Mouse (Mus musculus) kidney, postnatal 36 days (tissue): ENCODE measurements around the gene Syt6.
"Not testable (repeated sequence)": the region's sequence is repeated elsewhere in the genome, so short reads cannot be mapped to it uniquely, and the experiment has no call there.

ENCODE experiments used
- DNase-seq, 2 experiments: peaks; one replicate each; pipeline ENCODE4 v3.0.0; 2021 to 2022; ENCODE audit warnings: mixed read lengths in 2 of 2

Gene Syt6

DNA sequence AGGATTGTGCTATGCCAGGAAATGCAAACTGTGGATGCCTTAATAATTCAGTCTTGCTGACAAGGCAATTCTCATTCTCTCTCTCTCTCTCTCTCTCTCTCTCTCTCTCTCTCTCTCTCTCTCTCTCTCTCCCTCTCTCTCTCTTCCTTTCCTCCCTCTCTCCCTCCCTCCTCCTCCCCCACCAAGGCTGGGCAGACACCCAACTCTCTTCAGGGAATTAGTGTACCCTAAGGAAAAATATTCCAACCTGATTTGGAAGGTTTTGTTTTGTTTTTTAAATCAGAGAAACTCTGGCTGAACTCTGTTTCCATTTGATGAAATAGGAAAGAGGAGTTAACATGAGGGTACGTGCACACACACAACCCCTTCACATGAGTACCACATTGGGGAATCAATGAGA, 26.5 kb downstream of the Syt6 start:
- no peak for DNase-seq

DNA sequence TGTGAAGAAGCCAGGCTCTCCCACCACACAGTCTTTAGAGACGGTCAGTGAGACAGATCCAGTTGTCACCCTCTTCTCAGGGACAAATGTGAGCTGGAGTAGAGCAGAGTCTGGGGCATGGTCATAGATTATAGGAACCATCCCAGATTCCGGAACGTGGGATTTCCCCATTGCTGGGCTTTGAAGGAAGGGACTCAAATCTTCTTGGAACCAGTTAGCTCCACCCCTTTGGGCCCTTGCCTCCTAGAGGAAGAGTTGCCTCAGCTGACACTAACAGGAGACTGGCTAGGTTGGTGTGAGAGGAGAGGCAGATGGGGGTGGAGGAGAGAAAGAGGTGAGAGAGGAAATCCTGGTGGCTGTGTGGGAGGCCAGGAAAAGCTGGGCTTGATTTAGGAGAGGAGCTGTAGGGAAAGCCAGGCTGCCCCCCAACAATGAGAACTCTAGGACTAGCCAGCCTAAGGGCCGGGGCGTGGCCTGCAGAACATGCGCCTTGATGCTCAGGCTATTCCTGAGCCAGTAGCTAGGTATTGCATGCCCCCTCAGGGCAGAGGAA, 31.1 kb downstream of the Syt6 start:
- DNase-seq: no peak

DNA sequence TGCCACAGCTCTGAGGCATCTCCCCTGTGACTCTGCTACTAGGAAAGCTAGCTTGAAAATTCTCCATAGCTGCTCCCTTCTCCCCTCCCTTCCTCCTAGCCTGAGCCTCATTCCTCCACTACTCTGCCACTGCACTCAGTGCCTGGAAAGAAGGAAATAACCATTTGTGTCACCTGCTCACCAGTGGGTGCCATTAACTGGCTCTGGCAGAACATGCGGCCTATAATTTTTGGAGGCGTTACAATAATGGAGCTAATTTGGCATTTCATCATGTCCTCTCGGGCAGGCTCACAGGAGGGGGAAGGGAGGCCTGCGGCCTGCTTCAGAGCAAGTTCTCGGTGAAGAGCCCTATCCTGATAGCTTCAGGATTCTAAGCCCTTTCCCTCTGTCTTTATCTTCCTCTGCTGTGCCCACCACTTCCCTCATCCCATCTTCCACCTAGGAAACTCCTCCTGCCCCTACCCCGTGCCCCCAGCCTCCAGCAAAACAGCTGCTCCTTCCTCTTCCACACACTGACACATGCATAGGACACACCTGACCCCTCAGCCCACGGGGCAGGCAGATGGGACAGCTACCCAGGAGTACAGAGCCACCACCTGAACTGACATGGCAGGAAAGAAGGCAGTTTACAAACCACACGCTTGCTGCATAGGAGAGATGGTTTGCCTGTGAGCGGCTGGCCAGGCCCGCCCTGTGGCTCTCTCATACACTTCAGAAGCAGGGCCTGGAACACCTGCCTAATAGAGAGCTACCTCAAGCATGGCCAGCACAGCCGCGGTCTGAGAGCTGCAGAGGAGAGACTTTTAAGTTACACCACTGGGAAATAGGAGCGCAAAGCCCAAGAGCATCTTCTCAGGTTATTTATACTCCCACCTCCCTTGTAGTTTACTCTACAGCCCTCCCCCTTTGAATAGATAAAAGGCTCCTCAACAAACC, 31.9 kb downstream of the Syt6 start:
- no peak for DNase-seq

DNA sequence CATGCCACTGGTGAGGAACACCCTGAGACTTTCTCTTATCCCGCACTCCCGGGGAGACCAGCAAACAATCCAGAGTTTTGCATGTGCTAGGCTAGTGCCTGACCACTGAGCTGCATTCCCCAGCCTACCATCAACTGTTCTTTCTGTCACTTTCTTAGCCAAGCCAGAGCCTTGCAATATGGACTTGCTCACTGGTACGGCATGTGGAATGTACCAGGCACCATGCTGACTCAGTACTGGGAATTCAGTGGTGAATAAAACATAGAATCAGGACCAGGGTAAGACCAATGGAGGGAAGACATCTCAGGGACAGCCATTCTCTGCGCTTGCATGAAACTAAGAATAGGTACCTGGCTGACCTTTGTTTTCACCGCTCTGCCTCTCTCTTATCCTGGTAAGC, 35.2 kb downstream of the Syt6 start:
- no peak for DNase-seq

DNA sequence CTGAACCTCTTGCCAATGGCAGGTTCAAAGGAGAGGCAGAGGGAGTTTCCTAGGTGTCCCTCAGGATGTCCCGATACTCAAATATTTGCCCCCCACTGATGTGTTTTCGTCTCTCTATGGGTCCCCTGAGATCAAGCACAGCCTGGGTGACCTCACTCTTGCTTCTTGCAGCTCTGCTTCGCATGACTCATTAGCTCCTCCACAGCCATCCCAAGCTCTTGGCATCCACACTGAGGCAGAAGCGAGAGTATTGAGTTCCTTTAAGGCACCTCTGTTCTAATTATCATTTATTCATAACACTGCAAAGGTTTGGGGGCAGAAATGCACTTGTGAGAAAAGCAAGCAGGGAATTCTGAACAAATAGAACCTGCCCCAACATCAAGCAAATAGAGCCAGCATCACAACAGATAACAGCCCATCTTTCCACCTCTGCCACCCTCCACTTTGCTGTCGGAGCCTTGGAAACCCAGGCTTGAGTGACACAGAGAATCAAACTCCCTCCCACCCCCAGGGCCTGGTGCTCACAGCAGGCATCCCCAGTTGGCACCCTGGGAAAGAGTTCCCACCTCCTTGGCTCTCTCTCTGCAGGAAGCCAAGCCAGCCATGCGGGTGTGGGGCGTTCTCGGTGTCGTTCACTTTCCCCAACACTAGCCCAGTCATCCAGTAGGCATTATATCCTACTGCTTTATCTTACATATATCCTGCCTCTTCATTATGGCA, 37.8 kb downstream of the Syt6 start:
- DNase-seq: no peak

DNA sequence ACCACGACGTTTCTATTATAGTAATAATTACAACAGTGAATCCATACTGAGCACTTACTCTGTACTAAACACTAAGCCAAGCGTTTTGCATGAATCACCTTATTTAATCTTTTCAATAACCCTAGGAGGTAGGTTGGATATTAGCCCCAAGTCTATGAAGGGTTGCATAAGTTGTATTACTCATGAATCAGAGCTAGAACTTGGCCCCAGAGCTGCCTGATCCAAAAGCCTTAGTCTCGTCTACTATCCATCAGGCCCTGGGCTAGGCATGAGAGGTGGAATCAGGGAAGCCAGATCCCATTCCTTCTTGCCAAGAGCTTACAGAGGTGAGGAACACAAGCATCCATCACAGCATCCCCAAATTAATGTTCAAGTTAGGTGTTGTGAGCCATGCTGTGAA, 40.6 kb downstream of the Syt6 start:
- DNase-seq: no peak

DNA sequence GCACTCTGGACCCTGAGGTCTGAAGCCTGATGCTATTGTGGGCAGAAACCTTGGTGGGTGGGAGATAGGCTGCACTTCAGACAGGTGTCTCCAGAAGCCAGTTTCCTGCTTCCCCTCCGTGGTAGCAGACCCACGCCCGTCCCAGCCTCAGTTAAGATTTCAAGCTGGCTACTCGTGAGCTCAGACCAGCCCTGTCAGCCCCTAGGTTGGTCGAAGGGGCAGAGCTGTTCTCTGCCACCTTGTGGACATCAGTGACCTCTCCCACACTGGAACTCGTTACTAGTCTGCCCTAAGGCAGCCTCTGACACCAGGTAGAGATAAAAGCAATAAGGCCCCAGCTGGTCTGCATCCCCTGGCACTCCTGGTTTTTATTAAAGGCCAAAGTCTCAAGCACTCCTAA, 42.0 kb downstream of the Syt6 start:
- no peak for DNase-seq

DNA sequence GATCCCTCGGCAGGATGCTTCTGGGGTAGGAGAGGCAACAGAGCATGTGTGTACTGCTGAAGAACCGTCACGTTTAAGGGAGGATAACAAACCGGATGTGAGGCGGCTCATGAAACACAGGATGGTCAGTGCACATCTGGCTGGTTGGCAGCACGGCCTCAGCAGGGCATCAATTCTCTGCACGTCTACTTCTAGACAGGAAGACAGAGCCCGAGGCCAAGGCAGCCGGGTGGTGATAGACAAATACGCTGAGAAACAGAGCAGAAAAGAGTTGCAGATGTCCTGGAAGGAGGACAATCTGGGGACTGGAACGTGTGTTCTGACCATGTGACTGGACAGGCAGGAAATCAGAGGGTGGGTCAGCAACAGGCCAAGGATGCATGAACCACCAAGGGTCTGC, 45.1 kb downstream of the Syt6 start:
- DNase-seq: no peak

DNA sequence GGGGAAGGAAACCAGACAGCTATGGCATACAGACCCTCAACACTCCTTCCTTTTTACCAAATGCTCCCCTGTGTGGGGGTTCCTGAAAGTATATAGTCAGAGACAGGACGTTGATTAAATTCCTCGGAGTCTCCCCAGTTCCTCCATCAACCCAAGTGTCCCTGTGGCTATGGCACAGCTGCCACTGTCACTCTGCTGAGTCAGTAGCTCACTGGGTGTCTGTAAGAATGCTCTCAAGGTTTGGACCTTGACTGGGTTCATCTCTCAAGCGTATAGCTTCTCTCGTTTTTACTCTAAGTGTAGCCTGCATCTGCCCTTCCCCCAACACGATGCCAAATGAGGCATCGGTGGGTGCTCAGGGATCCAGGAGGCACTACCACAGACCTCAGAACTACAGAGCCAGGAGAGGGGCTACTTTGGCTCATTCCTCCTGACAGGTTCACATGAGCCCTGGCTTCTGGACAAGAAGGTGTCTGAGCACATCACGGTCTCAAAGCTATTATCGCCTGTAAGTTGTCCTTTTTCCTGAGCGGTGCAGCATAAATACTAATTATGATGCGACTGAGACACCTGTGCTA, 49.0 kb downstream of the Syt6 start:
- no peak for DNase-seq

DNA sequence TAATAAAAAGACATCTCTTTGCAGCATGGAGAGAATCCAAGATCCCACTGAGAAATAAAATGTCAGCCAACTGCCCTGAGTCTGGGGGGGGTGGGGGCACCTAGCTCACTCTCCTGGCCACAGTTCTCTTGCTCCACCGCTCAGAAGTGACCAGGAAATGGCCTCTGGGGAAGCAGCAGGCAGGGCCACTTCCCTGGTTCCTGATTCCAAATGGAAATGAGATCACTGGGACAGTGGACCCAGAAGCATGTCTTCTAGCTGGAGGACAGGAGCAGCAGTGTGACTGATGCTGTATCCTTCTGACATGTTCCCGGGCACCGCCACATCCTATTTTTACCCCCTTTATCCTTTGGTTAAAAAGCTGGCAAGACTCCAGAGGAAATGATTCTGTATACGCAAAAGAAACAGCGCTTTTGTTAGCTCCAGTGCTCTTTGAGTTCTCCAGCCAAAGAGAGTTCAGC, 49.6 kb downstream of the Syt6 start:
- no peak for DNase-seq

DNA sequence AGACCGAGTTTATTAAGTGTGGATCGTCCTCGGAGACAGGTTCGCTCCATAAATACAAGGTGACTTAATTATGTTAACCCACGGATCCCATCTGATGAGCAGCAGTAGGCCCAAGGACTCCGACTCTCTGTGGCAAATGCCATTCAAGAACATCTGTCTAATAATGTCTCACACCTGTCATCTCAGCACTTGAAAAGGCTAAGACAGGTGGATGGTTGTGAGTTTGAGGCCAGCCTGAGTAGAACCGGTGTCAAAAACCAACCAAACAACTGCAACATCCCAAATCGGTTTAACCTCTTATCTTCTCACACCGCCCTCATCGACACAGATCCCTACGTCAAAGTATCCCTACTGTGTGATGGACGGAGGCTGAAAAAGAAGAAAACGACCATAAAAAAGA, 50.1 kb downstream of the Syt6 start:
- DNase-seq: no peak

DNA sequence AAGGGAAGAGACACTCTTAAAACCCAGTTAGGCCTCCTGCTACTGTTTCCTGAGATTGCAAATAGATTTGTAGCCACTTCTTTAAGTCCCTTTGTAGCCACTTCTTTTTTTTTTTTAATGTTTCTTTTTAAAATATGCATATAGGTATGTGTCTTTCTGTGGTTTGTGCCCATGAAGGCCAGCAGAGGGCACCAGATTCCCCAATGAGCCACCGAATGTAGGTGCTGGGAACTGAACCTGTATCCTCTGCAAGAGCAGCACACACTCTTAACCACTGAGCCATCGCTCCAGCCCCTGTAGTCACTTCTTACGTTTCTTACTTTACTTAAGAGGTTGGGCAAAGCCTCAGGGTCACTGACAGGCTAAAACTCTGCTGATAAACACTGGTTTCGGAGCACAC, 51.5 kb downstream of the Syt6 start:
- DNase-seq: no peak

DNA sequence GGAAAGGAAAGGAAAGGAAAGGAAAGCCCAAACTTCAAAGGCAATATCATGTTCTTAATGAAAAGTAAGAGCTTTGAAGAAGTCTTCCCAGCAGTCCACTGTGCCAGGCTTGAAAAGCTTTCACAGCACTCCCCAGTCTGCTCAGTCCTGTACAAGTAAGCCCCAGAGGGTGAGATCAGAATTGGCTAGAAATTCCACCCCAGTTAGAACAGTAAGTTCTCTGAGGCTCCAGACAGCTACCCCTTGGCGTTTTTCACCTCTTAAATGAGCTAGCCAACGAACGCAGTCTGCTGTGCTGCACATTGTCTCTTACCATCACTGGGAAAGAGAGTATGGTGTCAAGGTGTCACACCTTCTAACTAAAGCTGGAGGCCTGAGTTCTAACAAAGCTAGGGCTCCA, 52.6 kb downstream of the Syt6 start:
- DNase-seq: no peak

DNA sequence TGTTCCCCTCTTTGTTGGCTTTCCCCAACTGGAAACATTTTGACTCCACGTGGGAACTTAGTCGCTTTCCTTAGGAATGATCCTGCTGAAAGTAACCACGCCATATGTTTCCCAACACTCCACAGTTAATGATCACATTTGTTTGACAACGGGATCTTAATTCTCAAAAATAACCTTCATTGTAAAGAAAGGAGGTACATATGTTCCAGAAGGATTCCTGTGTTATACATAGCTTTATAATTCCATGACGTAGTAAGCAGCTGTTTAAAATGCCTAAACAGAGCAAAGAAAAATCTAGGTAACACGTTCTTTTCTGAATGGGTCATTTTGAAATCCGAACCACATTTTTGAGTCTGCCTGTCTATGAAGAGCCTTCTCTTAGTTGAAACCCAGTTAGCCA, 58.1 kb downstream of the Syt6 start:
- DNase-seq: no peak

DNA sequence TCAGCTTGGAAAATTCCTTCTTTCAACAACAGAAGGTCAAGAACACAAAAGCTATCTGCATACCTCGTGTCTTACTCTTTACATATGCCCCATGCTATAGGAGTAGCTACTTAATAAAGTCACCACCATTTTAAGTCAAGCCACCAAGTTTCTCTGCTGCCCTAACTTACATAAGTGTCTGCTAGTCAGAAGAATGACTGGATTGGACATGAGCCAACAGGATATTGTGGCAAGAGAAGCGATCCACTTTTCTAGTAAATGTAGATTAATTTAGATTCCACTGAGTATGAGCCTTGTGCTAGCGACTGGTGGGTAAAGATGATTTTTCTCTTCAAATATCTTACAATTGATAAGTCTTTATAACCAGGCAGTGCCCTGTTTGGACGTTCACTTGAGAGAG, 58.8 kb downstream of the Syt6 start:
- no peak for DNase-seq

DNA sequence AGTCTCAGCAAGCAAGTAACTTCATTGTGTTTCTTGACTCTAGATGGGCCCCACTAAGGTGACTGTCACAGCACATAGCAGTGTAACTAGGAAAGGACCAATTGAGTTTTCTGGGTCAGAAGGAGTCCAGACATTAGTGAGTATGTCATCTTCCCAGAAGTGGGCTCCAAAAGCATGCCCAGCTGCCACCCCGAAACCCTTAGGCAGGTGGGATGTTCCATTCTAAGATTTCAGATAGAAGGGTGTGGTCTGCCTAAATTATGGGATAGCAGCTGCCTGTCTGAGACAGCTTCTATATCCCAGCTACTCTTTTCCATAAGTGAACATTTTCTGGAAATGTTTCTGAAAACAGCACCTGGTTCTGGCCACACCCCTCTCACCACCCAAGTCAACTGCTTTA, 59.2 kb downstream of the Syt6 start:
- DNase-seq: no peak

DNA sequence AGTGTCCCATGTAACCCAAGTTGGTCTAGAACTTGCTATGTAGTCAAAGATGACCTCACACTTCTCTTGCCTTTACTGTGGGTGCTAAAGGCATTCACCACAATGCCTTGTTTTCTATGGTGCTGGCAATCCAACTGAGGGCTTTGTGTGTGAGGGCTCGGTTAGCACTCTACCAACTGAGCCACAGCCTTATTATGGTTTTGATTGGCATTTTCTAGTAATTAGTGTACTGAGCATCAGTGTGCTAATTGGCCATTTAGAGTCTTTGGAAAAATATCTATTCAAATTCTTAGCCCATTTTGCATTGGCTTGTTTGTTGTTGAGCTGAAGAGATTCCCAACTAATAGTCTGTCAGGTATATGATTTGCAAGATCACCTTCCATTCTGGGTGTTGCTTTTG, 62.6 kb downstream of the Syt6 start:
- no peak for DNase-seq

DNA sequence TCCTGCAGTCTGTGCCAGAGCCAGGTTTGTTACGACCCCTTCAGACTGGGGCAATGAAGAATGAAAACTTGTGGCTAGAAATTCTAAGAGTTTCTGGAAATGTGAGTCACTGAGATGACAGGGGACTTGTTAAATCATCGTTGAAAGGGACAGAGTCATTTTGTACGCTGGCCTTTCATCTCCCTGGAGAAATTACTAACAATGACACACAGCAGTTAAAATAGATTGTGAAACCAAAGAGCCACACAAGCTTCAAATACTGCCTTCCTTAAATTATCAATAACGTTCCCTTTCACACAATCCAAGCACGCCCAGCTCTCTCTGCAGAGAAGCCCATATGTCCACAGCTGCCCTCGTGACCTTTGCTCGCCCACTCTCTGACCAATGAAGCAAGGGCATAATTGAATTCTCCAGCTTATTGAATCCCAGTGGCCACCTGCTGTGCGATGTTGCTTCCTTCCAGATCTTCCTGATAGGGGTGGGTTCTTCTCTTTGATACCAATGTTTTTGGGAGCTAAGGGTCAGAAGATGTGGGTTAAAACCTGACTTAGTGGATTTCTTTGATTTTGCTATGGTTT, 65.3 kb downstream of the Syt6 start:
- no peak for DNase-seq

DNA sequence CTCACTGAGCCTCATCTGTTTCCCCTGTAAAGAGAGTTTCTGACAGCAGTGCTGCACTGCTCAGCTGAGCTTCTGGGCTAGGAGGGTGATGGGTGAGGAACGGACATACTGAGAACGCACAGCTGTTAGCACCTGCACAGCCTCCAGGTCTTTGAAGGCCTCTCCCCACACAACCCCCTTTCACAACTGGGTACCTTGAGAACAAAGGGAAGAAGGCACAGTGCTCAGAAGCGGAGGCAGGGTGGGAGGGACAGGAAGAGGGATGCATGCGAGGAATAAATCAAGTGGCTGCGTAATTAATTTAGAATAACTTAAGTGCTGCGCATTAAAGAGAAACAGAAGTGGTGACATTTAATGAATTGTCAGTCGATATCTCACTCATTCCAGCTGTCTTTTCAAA, 66.3 kb downstream of the Syt6 start:
- no peak for DNase-seq

DNA sequence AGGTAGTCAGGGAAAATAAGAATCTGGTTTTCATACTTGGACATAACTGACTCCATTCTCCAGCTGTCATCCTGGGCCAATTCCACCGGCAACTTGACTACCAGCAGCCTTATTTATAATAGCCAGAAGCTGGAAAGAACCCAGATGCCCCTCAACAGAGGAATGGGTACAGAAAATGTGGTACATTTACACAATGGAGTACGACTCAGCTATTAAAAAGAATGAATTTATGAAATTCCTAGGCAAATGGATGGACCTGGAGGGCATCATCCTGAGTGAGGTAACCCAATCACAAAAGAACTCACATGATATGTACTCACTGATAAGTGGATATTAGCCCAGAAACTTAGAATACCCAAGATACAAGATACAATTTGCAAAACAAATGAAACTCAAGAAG, 70.9 kb downstream of the Syt6 start, which contains the start of gene Atg4a-ps:
Gene Atg4a-ps, minus strand, starts transcription at position 101 of the 400 bp plus-strand sequence.
- not testable (repeated sequence) for DNase-seq

DNA sequence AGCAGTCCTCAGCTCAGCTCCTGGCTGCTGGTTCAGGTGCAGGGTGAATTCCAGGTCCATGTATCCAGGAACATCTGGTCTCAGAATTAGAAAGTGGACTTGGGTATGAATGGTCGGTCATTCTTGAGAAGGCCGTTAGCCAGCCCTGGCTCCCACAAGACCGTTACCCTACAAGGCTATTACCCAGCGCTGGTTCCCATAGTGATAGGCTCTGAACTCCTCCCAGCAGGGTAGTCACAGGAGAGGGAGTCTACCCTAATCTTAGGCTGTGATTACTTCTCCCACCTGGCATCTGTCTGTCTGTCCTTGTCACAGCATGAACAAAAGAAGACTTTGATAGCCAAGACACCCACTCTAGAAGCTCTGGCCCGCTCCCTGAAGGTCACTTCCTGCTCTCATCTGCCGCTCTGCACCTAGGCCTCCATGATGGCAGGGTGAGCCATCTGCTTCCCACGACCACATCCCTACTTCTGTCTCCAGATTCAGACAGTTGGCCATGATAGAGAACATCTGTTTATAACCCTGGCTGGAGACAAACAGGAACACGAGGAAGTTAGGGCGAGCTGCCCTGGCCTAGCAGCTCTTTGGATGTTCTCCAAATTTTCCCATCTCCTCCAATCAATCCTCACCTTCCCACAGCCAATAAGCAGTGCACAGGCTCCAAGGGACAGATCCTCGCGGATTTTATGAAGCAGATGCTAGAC, 72.3 kb downstream of the Syt6 start:
- DNase-seq: no peak

DNA sequence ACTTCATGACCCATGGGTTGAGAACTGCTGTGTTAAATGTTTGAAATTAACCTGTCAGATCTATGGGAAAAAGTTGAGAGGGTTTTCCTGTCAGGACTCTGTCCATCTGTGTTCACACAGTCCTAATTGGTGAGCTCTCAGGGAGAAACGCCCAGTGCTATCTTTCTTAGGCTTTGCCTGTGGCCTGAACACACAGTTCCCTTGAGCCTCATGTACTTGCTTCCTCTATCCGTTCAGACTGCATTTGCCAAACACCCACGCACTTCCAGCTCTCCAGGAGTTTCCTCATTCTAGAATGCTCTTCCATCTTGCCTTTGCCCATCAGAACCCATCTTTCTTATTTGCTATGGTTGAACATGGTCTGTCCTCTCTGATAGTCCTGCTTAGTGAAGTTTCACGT, 73.5 kb downstream of the Syt6 start:
- DNase-seq: no peak
